Comparison of ENCODE assay signal across 24 mouse cellular contexts in genomic region chr17:14930697-14931096, GRCm38 (mm10). TPM values are rescaled to one million over a fixed set of nuclear protein-coding genes. Genes with fewer than 3 reads are reported as not detected.
"Had no signal": no experiment of that assay in that cellular context is flagged by ENCODE, and none has a peak within 500 bp of the region (broad histone marks: within the 10 kb centered on the region; RNA-seq: fewer than 3 reads in every experiment).

No protein-coding gene starts in this region.

- H3K27me3 ChIP-seq: kidney, embryonic 15.5 days; limb, embryonic 13.5 days; liver, embryonic 12.5 days; liver, embryonic 15.5 days; lung, embryonic 15.5 days had no signal

- H3K36me3 ChIP-seq: kidney, embryonic 15.5 days; limb, embryonic 13.5 days; liver, embryonic 12.5 days; liver, embryonic 15.5 days; lung, embryonic 15.5 days had no signal

- H3K4me1 ChIP-seq: kidney, embryonic 15.5 days; limb, embryonic 13.5 days; liver, embryonic 12.5 days; liver, embryonic 15.5 days; lung, embryonic 15.5 days had no signal

- H3K9me3 ChIP-seq: kidney, embryonic 15.5 days; limb, embryonic 13.5 days; liver, embryonic 12.5 days; liver, embryonic 15.5 days; lung, embryonic 15.5 days had no signal

- H3K27ac ChIP-seq: kidney, embryonic 15.5 days; limb, embryonic 13.5 days; liver, embryonic 12.5 days; liver, embryonic 15.5 days; lung, embryonic 15.5 days; stomach, postnatal 0 days had no signal

- DNase-seq: kidney, adult 8-10 months; kidney, postnatal 10 days; kidney, postnatal 36 days; left cerebral cortex, postnatal 4 days; liver; lung, adult 18-20 months; lung, postnatal 10 days; lung, postnatal 36 days; midbrain, embryonic 14.5 days; right cerebral cortex, postnatal 4 days; thymus, adult 2 months; thymus, postnatal 14 days; thymus, postnatal 4 days had no signal

- H3K4me3 ChIP-seq: kidney, embryonic 15.5 days; limb, embryonic 13.5 days; liver, embryonic 12.5 days; liver, embryonic 15.5 days; lung, embryonic 15.5 days had no signal

- ATAC-seq: liver, embryonic 12.5 days had no signal

RNA-seq across cellular contexts. Expression of gene Gm3417, which starts 47.9 kb away (rescaled TPM):
- total RNA-seq: layer of hippocampus, postnatal 14 days; left cerebral cortex, postnatal 14 days; left cerebral cortex, postnatal 4 days; midbrain, postnatal 0 days had no signal
- polyA plus RNA-seq: limb, embryonic 13.5 days; lung, embryonic 15.5 days; neural tube, embryonic 11.5 days; neural tube, embryonic 14.5 days; thymus, adult 2 months had no signal
